Mouse (Mus musculus) liver, adult 2 months (tissue): ENCODE data around the gene Noxo1.

Experiments
- CTCF ChIP-seq: fragments of 200-500 bp; IDR thresholded peaks from 2 replicates; pipeline ENCODE4 v1.5.1; 2011; ENCODE audit warnings: low read depth, low read length, control low read depth
- POLR2A ChIP-seq: fragments of 200-500 bp; IDR thresholded peaks from 2 replicates; pipeline ENCODE4 v1.6.1; 2011; ENCODE audit warnings: low read length, control low read depth; ENCODE audit not compliant: insufficient read depth; ENCODE audit errors: extremely low read depth

DNA sequence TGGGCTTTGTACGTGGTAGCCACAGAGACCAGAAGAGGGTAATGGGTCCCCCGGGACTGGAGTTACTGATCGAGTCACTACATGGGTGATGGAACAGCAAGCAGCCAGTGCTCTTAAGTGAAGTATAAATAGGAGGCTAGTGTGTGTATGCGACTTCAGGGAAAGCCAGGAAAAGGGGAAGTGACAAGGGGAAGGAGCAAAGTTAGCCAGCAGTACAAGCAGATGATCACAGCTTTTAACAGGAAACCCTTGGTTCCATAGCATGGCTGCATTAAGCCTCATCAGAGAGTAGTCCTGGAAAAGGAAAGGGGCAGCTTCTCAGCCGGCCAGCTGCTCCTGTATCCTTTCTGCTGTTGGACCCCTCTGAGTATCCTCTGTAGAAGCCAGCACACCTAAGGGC, 3.6 kb upstream of the Noxo1 start:
- no peak for TF ChIP-seq POLR2A
- TF ChIP-seq CTCF: no peak
